Mouse (Mus musculus): ENCODE data around the gene Sec23ip. TPM values are rescaled to one million over a fixed set of nuclear protein-coding genes. Genes with fewer than 3 reads are reported as not detected.

The Sec23ip gene
- polyA plus RNA-seq, 1 experiment from 2014 or later: 11.3 TPM

- Histone ChIP-seq H3K9ac (replicated peaks) (no peak overlapping the region), H3K4me1 (ENCODE audit: insufficient read depth) (peaks cover 22% of the 10 kb centered on the region), H3K27me3 (ENCODE audit: insufficient read depth, low read length) (no peaks in the 10 kb centered on the region), H3K4me2 (ENCODE audit: low read depth, low read length) (no peak overlapping the region), H3K9me3 (ENCODE audit: low read length) (no peaks in the 10 kb centered on the region), H3K27ac (ENCODE audit: low read depth) (no peak overlapping the region), H3K36me3 (replicated peaks; ENCODE audit: insufficient read depth, low read length) (peaks cover 64% of the 10 kb centered on the region), H3K4me3 (ENCODE audit: low read depth, low read length) (no peak overlapping the region)
- no peak for ATAC-seq
- no peak for DNase-seq
- TF ChIP-seq EP300 (IDR thresholded peaks at IDR 0.05; ENCODE audit: low read depth) (no peak), CTCF (IDR thresholded peaks at IDR 0.05; ENCODE audit: low read depth) (no peak)
- WGBS (ENCODE audit: insufficient replicate concordance): 65% methylated on average over 4 of the region's 4 CpGs
These were observed 7.3 kb downstream of the Sec23ip start for GRCm38 (mm10) chr7:128752012-128752411.

- no peaks in the 10 kb centered on the region for H3K27me3 ChIP-seq (ENCODE audit: insufficient read depth, low read length)
- H3K9me3 ChIP-seq (ENCODE audit: low read length): no peaks in the 10 kb centered on the region
- peaks cover 84% of the 10 kb centered on the region for H3K36me3 ChIP-seq (replicated peaks; ENCODE audit: insufficient read depth, low read length)
- no peak overlapping the region for H3K4me2 ChIP-seq (ENCODE audit: low read depth, low read length)
- H3K27ac ChIP-seq (ENCODE audit: low read depth): no peak overlapping the region
- no peak overlapping the region for H3K4me3 ChIP-seq (ENCODE audit: low read depth, low read length)
- DNase-seq (no peak), ATAC-seq (no peak)
- no peak for TF ChIP-seq EP300 (IDR thresholded peaks at IDR 0.05; ENCODE audit: low read depth)
- WGBS (ENCODE audit: insufficient replicate concordance): 94% methylated on average over 1 of the region's 1 CpGs
- H3K4me1 ChIP-seq (ENCODE audit: insufficient read depth): no peaks in the 10 kb centered on the region
- no peak overlapping the region for H3K9ac ChIP-seq (replicated peaks)
These were observed 10.7 kb downstream of the Sec23ip start for GRCm38 (mm10) chr7:128755396-128755795.

GRCm38 (mm10) chr7:128758948-128759347 is 14.2 kb downstream of the Sec23ip start:
- TF ChIP-seq CTCF (IDR thresholded peaks at IDR 0.05; ENCODE audit: low read depth) (no peak), EP300 (IDR thresholded peaks at IDR 0.05; ENCODE audit: low read depth) (no peak)
- WGBS (ENCODE audit: insufficient replicate concordance): 86% methylated on average over 4 of the region's 4 CpGs

GRCm38 (mm10) chr7:128766696-128767095 is 22.0 kb downstream of the Sec23ip start:
- TF ChIP-seq EP300 (IDR thresholded peaks at IDR 0.05; ENCODE audit: low read depth) (no peak), CTCF (IDR thresholded peaks at IDR 0.05; ENCODE audit: low read depth) (no peak)
- H3K27me3 ChIP-seq (ENCODE audit: insufficient read depth, low read length): no peaks in the 10 kb centered on the region
- no peak overlapping the region for H3K4me3 ChIP-seq (ENCODE audit: low read depth, low read length)
- no peak for DNase-seq
- no peaks in the 10 kb centered on the region for H3K4me1 ChIP-seq (ENCODE audit: insufficient read depth)
- H3K36me3 ChIP-seq (replicated peaks; ENCODE audit: insufficient read depth, low read length): peaks cover 78% of the 10 kb centered on the region
- no peaks in the 10 kb centered on the region for H3K9me3 ChIP-seq (ENCODE audit: low read length)
- H3K27ac ChIP-seq (ENCODE audit: low read depth): no peak overlapping the region
- no peak overlapping the region for H3K4me2 ChIP-seq (ENCODE audit: low read depth, low read length)
- no peak for ATAC-seq
- H3K9ac ChIP-seq (replicated peaks): no peak overlapping the region

More at GRCm38 (mm10) chr7:128758948-128759347, 14.2 kb downstream of the Sec23ip start:
- H3K9me3 ChIP-seq (ENCODE audit: low read length): no peaks in the 10 kb centered on the region
- H3K27me3 ChIP-seq (ENCODE audit: insufficient read depth, low read length): no peaks in the 10 kb centered on the region
- no peak overlapping the region for H3K4me3 ChIP-seq (ENCODE audit: low read depth, low read length)
- no peak overlapping the region for H3K9ac ChIP-seq (replicated peaks)
- no peak for ATAC-seq
- no peaks in the 10 kb centered on the region for H3K4me1 ChIP-seq (ENCODE audit: insufficient read depth)
- DNase-seq: no peak
- H3K27ac ChIP-seq (ENCODE audit: low read depth): no peak overlapping the region
- no peak overlapping the region for H3K4me2 ChIP-seq (ENCODE audit: low read depth, low read length)
- peaks cover 84% of the 10 kb centered on the region for H3K36me3 ChIP-seq (replicated peaks; ENCODE audit: insufficient read depth, low read length)

GRCm38 (mm10) chr7:128777201-128777600 is 32.5 kb downstream of the Sec23ip start:
- Histone ChIP-seq H3K4me1 (ENCODE audit: insufficient read depth) (no peaks in the 10 kb centered on the region), H3K9ac (replicated peaks) (no peak overlapping the region), H3K27ac (ENCODE audit: low read depth) (no peak overlapping the region), H3K36me3 (replicated peaks; ENCODE audit: insufficient read depth, low read length) (peaks cover 87% of the 10 kb centered on the region), H3K27me3 (ENCODE audit: insufficient read depth, low read length) (no peaks in the 10 kb centered on the region), H3K9me3 (ENCODE audit: low read length) (no peaks in the 10 kb centered on the region), H3K4me3 (ENCODE audit: low read depth, low read length) (no peak overlapping the region), H3K4me2 (ENCODE audit: low read depth, low read length) (no peak overlapping the region)
- TF ChIP-seq CTCF (IDR thresholded peaks at IDR 0.05; ENCODE audit: low read depth) (no peak), EP300 (IDR thresholded peaks at IDR 0.05; ENCODE audit: low read depth) (no peak)
- ATAC-seq: no peak
- WGBS (ENCODE audit: insufficient replicate concordance): 85% methylated on average over 6 of the region's 6 CpGs
- DNase-seq: no peak

- 50% methylated on average over 6 of the region's 6 CpGs for WGBS (ENCODE audit: insufficient replicate concordance)
- H3K9me3 ChIP-seq (ENCODE audit: low read length): no peaks in the 10 kb centered on the region
- H3K4me1 ChIP-seq (ENCODE audit: insufficient read depth): no peaks in the 10 kb centered on the region
- no peaks in the 10 kb centered on the region for H3K27me3 ChIP-seq (ENCODE audit: insufficient read depth, low read length)
- no peak overlapping the region for H3K9ac ChIP-seq (replicated peaks)
- TF ChIP-seq CTCF (IDR thresholded peaks at IDR 0.05; ENCODE audit: low read depth) (peak; percentile 78), EP300 (IDR thresholded peaks at IDR 0.05; ENCODE audit: low read depth) (no peak)
- no peak overlapping the region for H3K27ac ChIP-seq (ENCODE audit: low read depth)
- H3K36me3 ChIP-seq (replicated peaks; ENCODE audit: insufficient read depth, low read length): peaks cover 80% of the 10 kb centered on the region
- no peak overlapping the region for H3K4me3 ChIP-seq (ENCODE audit: low read depth, low read length)
- no peak overlapping the region for H3K4me2 ChIP-seq (ENCODE audit: low read depth, low read length)
- ATAC-seq (no peak), DNase-seq (peak; percentile 42)
These were observed 34.6 kb downstream of the Sec23ip start for GRCm38 (mm10) chr7:128779305-128779704.

- no peak for ATAC-seq
- H3K4me3 ChIP-seq (ENCODE audit: low read depth, low read length): no peak overlapping the region
- no peaks in the 10 kb centered on the region for H3K27me3 ChIP-seq (ENCODE audit: insufficient read depth, low read length)
- no peaks in the 10 kb centered on the region for H3K9me3 ChIP-seq (ENCODE audit: low read length)
- 93% methylated on average over 3 of the region's 3 CpGs for WGBS (ENCODE audit: insufficient replicate concordance)
- TF ChIP-seq CTCF (IDR thresholded peaks at IDR 0.05; ENCODE audit: low read depth) (no peak), EP300 (IDR thresholded peaks at IDR 0.05; ENCODE audit: low read depth) (no peak)
- no peak overlapping the region for H3K9ac ChIP-seq (replicated peaks)
- H3K4me1 ChIP-seq (ENCODE audit: insufficient read depth): no peaks in the 10 kb centered on the region
- H3K27ac ChIP-seq (ENCODE audit: low read depth): no peak overlapping the region
- H3K4me2 ChIP-seq (ENCODE audit: low read depth, low read length): no peak overlapping the region
- H3K36me3 ChIP-seq (replicated peaks; ENCODE audit: insufficient read depth, low read length): peaks cover 70% of the 10 kb centered on the region
- no peak for DNase-seq
These were observed 37.1 kb downstream of the Sec23ip start for GRCm38 (mm10) chr7:128781846-128782245.
